Mouse (Mus musculus): ENCODE results near the gene Lamtor5.
A peak's percentile ranks its signal among the peaks of the same experiment; 100 is the strongest.

The Lamtor5 gene

GRCm38 (mm10) chr3:107278479-107279269, at the start of gene Lamtor5:
Gene Lamtor5 (plus strand): TSS chr3:107278858.
- peak; percentile 56 for DNase-seq (ENCODE audit: low read depth)

GRCm38 (mm10) chr3:107229221-107229620, 49.4 kb upstream of the Lamtor5 start:
- no peak for DNase-seq (ENCODE audit: low read depth)

GRCm38 (mm10) chr3:107229822-107230221, 48.8 kb upstream of the Lamtor5 start:
- no peak for DNase-seq (ENCODE audit: low read depth)

GRCm38 (mm10) chr3:107230527-107230926, 48.1 kb upstream of the Lamtor5 start, which contains the start of gene A630076J17Rik:
Gene A630076J17Rik (plus strand): TSS chr3:107230614.
- no peak for DNase-seq (ENCODE audit: low read depth)

GRCm38 (mm10) chr3:107231202-107231601, 47.5 kb upstream of the Lamtor5 start:
- no peak for DNase-seq (ENCODE audit: low read depth)

GRCm38 (mm10) chr3:107233351-107233813, 45.3 kb upstream of the Lamtor5 start:
- DNase-seq (ENCODE audit: low read depth): peak; percentile 75

GRCm38 (mm10) chr3:107233945-107234344, 44.7 kb upstream of the Lamtor5 start:
- no peak for DNase-seq (ENCODE audit: low read depth)

- no peak for DNase-seq (ENCODE audit: low read depth)
Observed at GRCm38 (mm10) chr3:107238051-107238450, 40.6 kb upstream of the Lamtor5 start.

GRCm38 (mm10) chr3:107238471-107238980, 40.1 kb upstream of the Lamtor5 start:
- DNase-seq (ENCODE audit: low read depth): no peak

- DNase-seq (ENCODE audit: low read depth): no peak
Observed at GRCm38 (mm10) chr3:107239607-107240006, 39.1 kb upstream of the Lamtor5 start, which contains the start of gene Prok1. Gene Prok1 (minus strand): TSS chr3:107239707.

- DNase-seq (ENCODE audit: low read depth): no peak
Observed at GRCm38 (mm10) chr3:107241389-107242094, 37.1 kb upstream of the Lamtor5 start.

- DNase-seq (ENCODE audit: low read depth): no peak
Observed at GRCm38 (mm10) chr3:107246876-107247275, 31.8 kb upstream of the Lamtor5 start.

- DNase-seq (ENCODE audit: low read depth): no peak
Observed at GRCm38 (mm10) chr3:107249042-107249441, 29.6 kb upstream of the Lamtor5 start.

- no peak for DNase-seq (ENCODE audit: low read depth)
Observed at GRCm38 (mm10) chr3:107250320-107250719, 28.3 kb upstream of the Lamtor5 start.

- DNase-seq (ENCODE audit: low read depth): no peak
Observed at GRCm38 (mm10) chr3:107252035-107252434, 26.6 kb upstream of the Lamtor5 start.

GRCm38 (mm10) chr3:107253925-107254324, 24.7 kb upstream of the Lamtor5 start:
- no peak for DNase-seq (ENCODE audit: low read depth)

GRCm38 (mm10) chr3:107255992-107256391, 22.7 kb upstream of the Lamtor5 start:
- no peak for DNase-seq (ENCODE audit: low read depth)

- DNase-seq (ENCODE audit: low read depth): no peak
Observed at GRCm38 (mm10) chr3:107256724-107257123, 21.9 kb upstream of the Lamtor5 start.

GRCm38 (mm10) chr3:107257924-107258323, 20.7 kb upstream of the Lamtor5 start:
- DNase-seq (ENCODE audit: low read depth): no peak

- no peak for DNase-seq (ENCODE audit: low read depth)
Observed at GRCm38 (mm10) chr3:107260956-107261850, 17.5 kb upstream of the Lamtor5 start.

- no peak for DNase-seq (ENCODE audit: low read depth)
Observed at GRCm38 (mm10) chr3:107261851-107262165, 16.9 kb upstream of the Lamtor5 start.

- DNase-seq (ENCODE audit: low read depth): no peak
Observed at GRCm38 (mm10) chr3:107266814-107267345, 11.8 kb upstream of the Lamtor5 start.
